Mouse (Mus musculus): ENCODE measurements around the gene Mrps24. TPM values are rescaled to one million over a fixed set of nuclear protein-coding genes. Genes with fewer than 3 reads are reported as not detected.

Mrps24 gene
- polyA plus RNA-seq, 1 experiment from 2014 or later, result 173 TPM

GRCm38 (mm10) chr11:5707530-5708353 is 7.7 kb downstream of the Mrps24 start:
- Histone ChIP-seq H3K4me1 (replicated peaks; ENCODE audit: control insufficient read depth, insufficient read depth, low read length) (no peaks in the 10 kb centered on the region), H3K9ac (ENCODE audit: low read depth, low read length) (peak overlapping the region; percentile 95), H3K36me3 (ENCODE audit: control insufficient read depth, insufficient read depth) (no peaks in the 10 kb centered on the region; the same call in 1 of the 2 replicates), H3K4me2 (replicated peaks; ENCODE audit: low read depth) (peak overlapping the region; percentile 85), H3K27me3 (replicated peaks; ENCODE audit: control insufficient read depth, insufficient read depth, low read length) (no peaks in the 10 kb centered on the region), H3K27ac (ENCODE audit: low read depth, low read length) (peak overlapping the region; percentile 68), H3K9me3 (ENCODE audit: control insufficient read depth) (no peaks in the 10 kb centered on the region), H3K4me3 (ENCODE audit: low read depth, low read length) (peak overlapping the region; percentile 98)
- WGBS, result 18% methylated on average over 46 of the region's 50 CpGs
- no peak for TF ChIP-seq CTCF (IDR thresholded peaks at IDR 0.05; ENCODE audit: low read depth)
- peak; percentile 94 for ATAC-seq

- Histone ChIP-seq H3K27ac (ENCODE audit: low read depth, low read length) (peak overlapping the region; percentile 68), H3K9ac (ENCODE audit: low read depth, low read length) (peak overlapping the region; percentile 95), H3K4me2 (replicated peaks; ENCODE audit: low read depth) (peak overlapping the region; percentile 85), H3K9me3 (ENCODE audit: control insufficient read depth) (no peaks in the 10 kb centered on the region), H3K36me3 (ENCODE audit: control insufficient read depth, insufficient read depth) (no peaks in the 10 kb centered on the region; the same call in 1 of the 2 replicates), H3K4me1 (replicated peaks; ENCODE audit: control insufficient read depth, insufficient read depth, low read length) (no peaks in the 10 kb centered on the region), H3K4me3 (ENCODE audit: low read depth, low read length) (peak overlapping the region; percentile 98), H3K27me3 (replicated peaks; ENCODE audit: control insufficient read depth, insufficient read depth, low read length) (no peaks in the 10 kb centered on the region)
- WGBS, result under 1% methylated on average over 43 of the region's 43 CpGs
- no peak; the same call in 1 of the 2 replicates for TF ChIP-seq CTCF (IDR thresholded peaks at IDR 0.05; ENCODE audit: low read depth)
- peak; percentile 74 for ATAC-seq
Measured at GRCm38 (mm10) chr11:5706874-5707529, 8.5 kb downstream of the Mrps24 start.

- no peak for ATAC-seq
- Histone ChIP-seq H3K4me1 (replicated peaks; ENCODE audit: control insufficient read depth, insufficient read depth, low read length) (no peaks in the 10 kb centered on the region), H3K27me3 (replicated peaks; ENCODE audit: control insufficient read depth, insufficient read depth, low read length) (no peaks in the 10 kb centered on the region), H3K9me3 (ENCODE audit: control insufficient read depth) (no peaks in the 10 kb centered on the region), H3K27ac (ENCODE audit: low read depth, low read length) (no peak overlapping the region), H3K4me2 (replicated peaks; ENCODE audit: low read depth) (peak overlapping the region; percentile 24), H3K9ac (ENCODE audit: low read depth, low read length) (no peak overlapping the region), H3K36me3 (ENCODE audit: control insufficient read depth, insufficient read depth) (no peaks in the 10 kb centered on the region; the same call in 1 of the 2 replicates), H3K4me3 (ENCODE audit: low read depth, low read length) (no peak overlapping the region)
- TF ChIP-seq CTCF (IDR thresholded peaks at IDR 0.05; ENCODE audit: low read depth), result no peak
- 80% methylated on average over 9 of the region's 9 CpGs for WGBS
Measured at GRCm38 (mm10) chr11:5705972-5706371, 9.5 kb downstream of the Mrps24 start.

GRCm38 (mm10) chr11:5703341-5703740 is 12.1 kb downstream of the Mrps24 start:
- peak; percentile 22; the same call in 1 of the 2 replicates for TF ChIP-seq CTCF (IDR thresholded peaks at IDR 0.05; ENCODE audit: low read depth)
- Histone ChIP-seq H3K27ac (ENCODE audit: low read depth, low read length) (no peak overlapping the region), H3K27me3 (replicated peaks; ENCODE audit: control insufficient read depth, insufficient read depth, low read length) (no peaks in the 10 kb centered on the region), H3K9me3 (ENCODE audit: control insufficient read depth) (no peaks in the 10 kb centered on the region), H3K4me1 (replicated peaks; ENCODE audit: control insufficient read depth, insufficient read depth, low read length) (no peaks in the 10 kb centered on the region), H3K4me3 (ENCODE audit: low read depth, low read length) (no peak overlapping the region), H3K9ac (ENCODE audit: low read depth, low read length) (no peak overlapping the region), H3K4me2 (replicated peaks; ENCODE audit: low read depth) (no peak overlapping the region), H3K36me3 (ENCODE audit: control insufficient read depth, insufficient read depth) (no peaks in the 10 kb centered on the region; the same call in 1 of the 2 replicates)
- no peak for ATAC-seq
- 91% methylated on average over 1 of the region's 1 CpGs for WGBS

GRCm38 (mm10) chr11:5702957-5703332 is 12.5 kb downstream of the Mrps24 start:
- H3K4me1 ChIP-seq (replicated peaks; ENCODE audit: control insufficient read depth, insufficient read depth, low read length), result no peaks in the 10 kb centered on the region
- H3K36me3 ChIP-seq (ENCODE audit: control insufficient read depth, insufficient read depth), result no peaks in the 10 kb centered on the region; the same call in 1 of the 2 replicates
- H3K9ac ChIP-seq (ENCODE audit: low read depth, low read length), result no peak overlapping the region
- no peak for ATAC-seq
- WGBS, result 93% methylated on average over 6 of the region's 6 CpGs
- H3K4me3 ChIP-seq (ENCODE audit: low read depth, low read length), result no peak overlapping the region
- H3K27ac ChIP-seq (ENCODE audit: low read depth, low read length), result no peak overlapping the region
- TF ChIP-seq CTCF (IDR thresholded peaks at IDR 0.05; ENCODE audit: low read depth), result no peak
- no peaks in the 10 kb centered on the region for H3K9me3 ChIP-seq (ENCODE audit: control insufficient read depth)
- H3K27me3 ChIP-seq (replicated peaks; ENCODE audit: control insufficient read depth, insufficient read depth, low read length), result no peaks in the 10 kb centered on the region
- no peak overlapping the region for H3K4me2 ChIP-seq (replicated peaks; ENCODE audit: low read depth)

GRCm38 (mm10) chr11:5702271-5702956 is 13.1 kb downstream of the Mrps24 start:
- Histone ChIP-seq H3K4me1 (replicated peaks; ENCODE audit: control insufficient read depth, insufficient read depth, low read length) (no peaks in the 10 kb centered on the region), H3K9ac (ENCODE audit: low read depth, low read length) (no peak overlapping the region), H3K4me3 (ENCODE audit: low read depth, low read length) (no peak overlapping the region), H3K36me3 (ENCODE audit: control insufficient read depth, insufficient read depth) (no peaks in the 10 kb centered on the region; the same call in 1 of the 2 replicates), H3K9me3 (ENCODE audit: control insufficient read depth) (no peaks in the 10 kb centered on the region), H3K27me3 (replicated peaks; ENCODE audit: control insufficient read depth, insufficient read depth, low read length) (no peaks in the 10 kb centered on the region), H3K4me2 (replicated peaks; ENCODE audit: low read depth) (no peak overlapping the region), H3K27ac (ENCODE audit: low read depth, low read length) (no peak overlapping the region)
- 73% methylated on average over 5 of the region's 5 CpGs for WGBS
- no peak for ATAC-seq
- TF ChIP-seq CTCF (IDR thresholded peaks at IDR 0.05; ENCODE audit: low read depth), result no peak
